Mouse (Mus musculus) T-helper 2 cell (primary cell): Measurements from ENCODE around the gene Catip.

Experiments
- in situ Hi-C: fragments of 300-600 bp; cut with MboI, MseI; formaldehyde crosslinking; loops from one replicate; pipeline ENCODE4 v1.15.1; 2025; ENCODE audit warnings: high pct_unique_total_duplicates

The Catip gene

DNA sequence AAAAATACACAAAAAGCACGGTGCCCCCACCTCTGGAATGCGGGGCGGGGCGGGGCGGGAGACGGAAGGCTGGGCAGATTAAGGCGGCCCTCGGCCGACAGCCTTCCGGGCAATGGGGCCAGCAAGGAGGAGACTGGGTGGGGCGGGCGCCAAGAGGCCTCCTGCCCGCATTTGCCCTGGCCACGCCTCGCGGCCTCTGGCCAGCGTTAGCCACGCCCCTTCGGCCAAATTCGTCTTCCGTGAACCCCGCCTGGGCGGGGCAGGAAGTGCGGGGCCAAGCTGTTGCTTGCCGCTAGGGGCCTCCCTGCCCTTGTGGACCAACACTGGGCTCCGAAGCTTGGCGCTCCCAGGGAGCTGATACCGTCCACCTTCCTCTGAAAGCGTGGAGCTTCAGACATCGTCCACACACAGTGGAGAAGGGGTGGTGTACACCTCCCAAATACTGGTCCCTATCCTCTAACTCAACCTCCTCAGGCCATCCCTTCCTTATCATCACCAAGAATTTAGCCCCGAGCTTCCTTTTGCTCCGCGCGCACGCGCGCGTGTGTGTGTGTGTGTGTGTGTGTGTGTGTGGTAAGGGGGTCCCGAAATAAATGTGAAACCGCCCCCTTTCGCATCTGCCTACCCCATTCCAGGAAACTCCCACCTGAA lies 35.5 kb downstream of the Catip start:
- in situ Hi-C loops, result loop anchor here (25.0 kb wide), 1 partner anchor 460 kb away; no protein-coding TSS in a partner anchor

DNA sequence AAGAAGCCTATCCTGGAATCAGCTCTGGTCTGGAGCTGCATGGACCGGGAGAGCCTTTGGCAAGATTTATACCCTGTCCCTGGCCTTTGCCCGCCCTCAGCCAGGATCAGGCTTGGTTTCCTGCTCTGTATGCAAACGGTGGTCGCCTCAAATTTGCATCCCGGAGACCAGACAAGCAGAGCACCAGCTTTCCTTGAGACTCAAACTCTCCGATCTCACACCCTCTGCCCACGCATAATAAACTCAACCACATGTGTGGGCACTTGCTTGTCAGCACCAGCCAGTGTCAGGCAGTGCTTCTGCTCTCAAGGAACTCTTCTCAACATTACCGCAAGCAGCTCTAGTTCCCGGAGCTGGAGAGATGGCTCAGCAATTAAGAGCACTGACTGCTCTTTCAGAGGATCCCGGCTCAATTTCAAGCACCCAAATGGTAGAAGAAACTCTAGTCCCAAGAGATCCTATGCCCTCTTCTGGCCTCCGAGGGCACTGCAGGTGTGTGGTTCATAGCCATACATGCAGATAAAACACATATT lies 36.1 kb downstream of the Catip start:
- in situ Hi-C loops, result loop anchor here (25.0 kb wide), 1 partner anchor 461 kb away; no protein-coding TSS in a partner anchor

DNA sequence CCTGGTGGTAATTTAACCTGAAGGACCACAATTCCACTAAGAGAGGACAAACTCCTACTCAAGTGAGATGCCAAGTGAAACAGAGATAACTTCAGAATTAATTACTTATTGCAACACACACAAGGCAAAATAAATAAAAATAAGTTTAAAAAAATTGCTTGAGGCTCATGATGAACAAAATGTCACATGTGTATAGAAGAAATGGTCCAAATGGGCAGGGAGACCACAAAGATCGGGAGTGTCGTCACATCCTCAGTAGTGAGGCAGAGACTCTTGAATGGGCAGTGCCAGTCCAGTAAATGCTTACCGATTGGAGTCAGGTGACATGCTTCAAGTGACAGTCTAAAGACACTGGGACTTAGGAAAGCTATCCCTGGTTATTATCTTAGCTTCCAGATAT lies 38.6 kb downstream of the Catip start:
- in situ Hi-C loops, result loop anchor here (10.0 kb wide), 1 partner anchor 1816 kb away; the partner anchor contains the start of gene Smarcal1

DNA sequence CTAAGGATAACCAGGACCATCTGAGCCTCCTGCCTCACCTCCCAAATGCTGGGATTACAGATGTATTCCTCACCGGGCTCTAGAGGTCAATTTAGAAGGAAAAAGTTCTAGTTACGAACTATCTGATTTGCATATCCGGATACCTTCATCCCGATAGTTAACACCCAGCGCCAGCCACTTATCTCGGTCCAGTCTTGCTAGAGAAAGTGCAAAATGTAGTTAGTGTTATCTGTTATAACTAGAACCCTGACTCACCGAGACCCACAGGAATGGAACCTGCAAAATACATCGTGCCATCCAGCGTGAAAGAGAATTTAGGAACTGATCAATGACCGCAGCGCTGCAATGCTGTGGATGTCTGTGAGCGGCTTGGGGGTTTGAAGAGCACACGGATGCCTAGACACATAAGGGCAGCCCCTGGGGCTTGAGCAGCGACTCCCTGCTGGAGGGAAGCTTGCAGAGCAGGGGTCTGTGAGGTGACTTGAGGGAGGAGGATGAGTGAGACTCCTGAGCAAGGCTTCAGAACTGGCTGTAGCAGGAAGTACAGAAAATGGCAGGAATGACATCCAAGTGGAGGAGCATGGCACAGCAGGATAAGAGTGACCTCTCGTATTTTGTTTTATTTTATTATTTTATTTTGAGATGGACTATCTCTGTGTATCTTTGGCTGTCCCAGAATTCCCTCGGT lies 39.3 kb downstream of the Catip start:
- in situ Hi-C loops, result loop anchor here (10.0 kb wide), 1 partner anchor 1816 kb away; the partner anchor contains the start of gene Smarcal1

DNA sequence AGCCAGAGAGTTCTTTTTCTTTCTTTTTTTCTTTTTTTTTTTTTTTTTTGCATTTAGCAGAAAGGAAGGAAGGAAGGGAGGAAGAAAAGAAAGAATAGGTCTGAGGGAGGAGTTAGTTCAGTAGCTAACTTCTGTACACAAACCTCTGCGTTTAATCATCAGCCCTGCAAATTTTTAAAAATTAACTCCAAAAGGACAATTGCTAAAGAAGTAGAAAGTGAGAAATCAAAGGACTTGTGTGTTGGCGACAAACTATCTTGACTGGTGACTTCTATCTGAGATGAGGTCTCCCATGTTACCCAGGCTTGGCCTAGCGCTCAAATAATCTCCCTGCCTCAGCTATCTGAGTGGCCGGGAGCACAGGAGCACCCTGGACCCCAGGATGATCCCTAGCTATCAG lies 42.3 kb downstream of the Catip start:
- in situ Hi-C loops, result loop anchor here (10.0 kb wide), 1 partner anchor 1819 kb away; the partner anchor contains the start of gene Smarcal1

DNA sequence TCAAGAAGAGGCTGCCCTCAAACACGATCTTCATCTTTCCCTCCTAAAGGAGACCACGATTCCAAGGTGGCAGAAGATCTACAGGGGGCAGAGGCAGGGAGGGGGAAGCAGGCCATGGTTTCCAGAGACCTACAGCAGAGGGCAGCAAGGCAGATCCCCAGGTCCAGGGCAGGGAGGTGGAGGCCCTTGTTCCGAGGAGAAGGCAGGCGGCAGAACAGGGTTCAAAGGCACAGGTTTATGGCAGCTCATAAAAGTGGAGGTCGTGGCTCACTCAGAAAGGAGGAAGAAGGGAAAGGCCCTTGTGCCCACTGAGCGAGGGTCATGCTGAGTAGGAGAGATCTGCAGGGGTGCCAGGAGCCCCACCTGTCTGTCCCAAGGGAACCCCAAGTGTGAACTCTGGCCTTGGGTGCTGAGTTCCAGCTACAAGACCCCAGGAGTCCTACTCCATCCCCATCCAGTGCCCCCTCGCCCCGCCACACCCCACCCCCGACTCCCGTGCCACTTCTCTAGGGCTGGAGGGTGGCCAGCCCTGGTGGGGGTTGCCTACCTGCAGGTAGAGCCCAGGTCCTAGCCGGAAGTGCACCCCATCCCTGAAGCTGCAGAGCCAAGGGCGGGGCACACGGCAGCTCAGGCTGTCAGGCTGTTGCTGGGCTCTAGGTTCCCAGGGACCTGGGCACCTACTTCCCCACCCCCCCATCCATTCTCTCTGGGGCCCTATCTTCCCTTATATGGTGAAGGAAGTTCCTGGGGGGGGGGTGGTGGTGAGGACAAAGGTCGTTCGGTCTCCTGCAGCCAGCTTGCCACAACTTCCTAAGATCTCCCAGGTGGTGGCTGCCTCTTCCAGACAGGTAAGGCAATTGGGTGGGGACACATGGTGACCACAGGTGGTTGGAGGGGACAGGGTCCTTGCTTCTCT lies 46.9 kb downstream of the Catip start, which contains the start of gene Vil1:
Vil1 (plus strand) TSS at position 788 of the 916 bp plus-strand sequence.
- in situ Hi-C loops, result loop anchor here (10.0 kb wide), 1 partner anchor 1824 kb away; the partner anchor contains the start of gene Smarcal1

DNA sequence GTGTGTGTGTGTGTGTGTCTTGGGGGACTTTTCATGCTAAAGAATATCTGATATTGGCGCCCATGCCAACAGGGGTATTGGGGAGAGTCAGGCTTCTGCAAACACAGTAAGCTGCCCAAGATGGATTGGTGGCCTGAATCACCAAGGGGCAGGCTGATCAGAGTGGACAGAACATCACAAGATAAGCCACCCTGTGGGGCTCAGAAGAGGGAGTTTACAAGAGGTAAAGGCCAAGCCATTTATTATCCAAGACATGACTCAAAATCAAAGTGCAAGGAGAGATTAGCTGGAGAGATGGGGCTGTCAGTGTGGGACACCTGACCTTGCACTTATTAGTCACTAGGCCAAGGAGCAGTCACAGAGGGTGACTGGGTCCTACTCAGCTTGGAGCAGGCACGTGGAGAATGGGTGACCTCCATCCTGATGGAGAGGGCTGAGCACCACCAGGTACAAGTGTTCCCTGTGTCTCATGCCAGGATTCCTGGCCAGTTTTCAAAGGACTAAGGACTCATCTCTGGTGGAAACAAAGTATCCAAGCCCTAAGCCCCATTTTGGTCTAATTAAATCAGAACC lies 49.9 kb downstream of the Catip start:
- in situ Hi-C loops, result loop anchor here (10.0 kb wide), 2 partner anchors 63 to 613 kb away; no protein-coding TSS in a partner anchor

DNA sequence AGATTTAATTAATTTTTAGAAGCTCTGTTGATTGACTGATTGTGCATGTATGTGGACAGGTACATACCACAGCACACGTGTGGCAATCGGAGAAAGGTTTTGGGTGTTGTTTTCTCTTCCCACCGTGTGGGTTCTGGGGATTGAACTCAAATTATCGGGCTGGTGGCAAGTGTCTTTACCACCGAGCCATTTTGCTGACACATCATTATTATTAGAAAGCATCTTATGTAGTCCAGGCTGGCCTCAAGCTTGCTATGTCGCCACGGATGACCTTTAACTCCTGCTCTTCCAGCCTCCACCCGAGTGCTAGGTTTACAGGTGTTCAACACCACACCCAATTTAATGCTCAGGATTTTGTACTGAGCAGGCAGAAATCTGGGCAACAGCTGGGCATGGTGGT lies 50.8 kb downstream of the Catip start:
- in situ Hi-C loops, result loop anchor here (10.0 kb wide), 2 partner anchors 62 to 612 kb away; no protein-coding TSS in a partner anchor

DNA sequence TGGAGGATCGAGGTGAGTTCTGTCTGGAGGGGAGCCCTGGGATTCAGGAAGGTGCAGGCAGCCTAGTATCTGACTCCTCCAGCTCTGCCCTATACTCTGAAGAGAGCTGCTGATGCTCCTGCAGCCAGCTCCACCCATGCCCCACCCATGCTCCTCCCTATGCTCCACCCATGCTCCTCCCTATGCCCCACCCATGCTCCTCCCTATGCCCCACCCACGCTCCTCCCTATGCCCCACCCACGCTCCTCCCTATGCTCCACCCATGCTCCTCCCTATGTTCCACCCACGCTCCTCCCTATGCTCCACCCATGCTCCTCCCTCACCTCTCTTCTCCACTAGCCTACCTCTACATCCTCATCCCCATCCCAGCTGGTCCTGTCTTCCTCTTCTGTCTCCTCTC lies 53.2 kb downstream of the Catip start:
- in situ Hi-C loops, result loop anchor here (10.0 kb wide), 2 partner anchors 60 to 610 kb away; no protein-coding TSS in a partner anchor
